Mouse (Mus musculus) kidney, embryonic 15.5 days (tissue): ENCODE results near the gene Adss. TPM values are rescaled to one million over a fixed set of nuclear protein-coding genes. Genes with fewer than 3 reads are reported as not detected.

ENCODE experiments used
- ATAC-seq: fragments of 200-750 bp; cut with Nextera tagmentation; replicated peaks from 2 replicates; pipeline ENCODE4 v1.8.0; 2017; ENCODE audit warnings: moderate TSS enrichment; ENCODE audit not compliant: low FRiP score
- H3K27ac ChIP-seq: fragments of 300-500 bp; sonication (generic); 2 replicates; pipeline ENCODE4 v1.5.1; 2015; ENCODE audit warnings: mild to moderate bottlenecking, inconsistent platforms
- H3K27me3 ChIP-seq: fragments of 300-500 bp; sonication (generic); 2 replicates; pipeline ENCODE4 v1.6.1; 2015; ENCODE audit warnings: inconsistent platforms
- H3K36me3 ChIP-seq: fragments of 300-500 bp; sonication (generic); 2 replicates; pipeline ENCODE4 v1.6.1; 2015; ENCODE audit warnings: inconsistent platforms
- H3K4me1 ChIP-seq: fragments of 300-500 bp; sonication (generic); 2 replicates; pipeline ENCODE4 v1.6.1; 2015; ENCODE audit warnings: inconsistent platforms
- H3K4me2 ChIP-seq: fragments of 300-500 bp; sonication (generic); 2 replicates; pipeline ENCODE4 v1.6.1; 2015; ENCODE audit warnings: moderate library complexity, mild to moderate bottlenecking, inconsistent platforms
- H3K4me3 ChIP-seq: fragments of 300-500 bp; sonication (generic); replicated peaks from 2 replicates; pipeline ENCODE4 v1.5.1; 2015; ENCODE audit warnings: mild to moderate bottlenecking, inconsistent platforms
- H3K9ac ChIP-seq: fragments of 300-500 bp; sonication (generic); 2 replicates; pipeline ENCODE4 v1.6.1; 2015; ENCODE audit warnings: mild to moderate bottlenecking, inconsistent platforms
- H3K9me3 ChIP-seq: fragments of 300-500 bp; sonication (generic); replicated peaks from 2 replicates; pipeline ENCODE4 v1.6.1; 2016; ENCODE audit warnings: inconsistent platforms
- WGBS: fragments of 180-500 bp; shearing (Covaris S2); methylation state at CpG from one replicate; pipeline ENCODE4 v1.1.7; 2015; ENCODE audit warnings: mixed read lengths; 5-methylcytosine and 5-hydroxymethylcytosine counted together
- polyA plus RNA-seq: library from polyadenylated mRNA; unstranded; fragments of >200 nt; fragmentation: Nextera tagmentation; extraction: Ambion mirVana; gene quantifications from 2 replicates; pipeline ENCODE4 v1.2.1, GENCODE M21; 2015

Gene Adss
- polyA plus RNA-seq, 1 experiment from 2014 or later = 54.0 TPM

DNA sequence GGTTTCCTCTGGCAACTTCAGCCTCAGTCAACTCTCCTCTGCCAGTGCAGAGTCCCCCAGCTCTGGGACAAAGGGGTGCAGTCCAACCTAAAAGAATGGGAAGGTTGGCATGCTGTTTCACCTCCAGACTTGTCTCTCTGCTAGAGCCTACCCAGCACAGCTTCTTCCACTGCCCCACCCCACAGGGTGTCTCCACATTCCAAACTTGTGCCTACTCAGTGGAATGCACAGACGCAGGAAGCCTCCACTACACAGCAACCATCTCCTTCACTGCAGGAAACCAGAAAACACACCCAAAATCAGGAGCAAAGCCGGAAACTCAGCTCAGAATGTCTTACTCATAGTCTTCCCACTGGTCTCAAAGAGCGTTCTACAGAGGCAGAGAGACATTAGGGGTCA lies 77.3 kb downstream of the Adss start:
- Histone ChIP-seq H3K27me3 (no peaks in the 10 kb centered on the region), H3K27ac (no peak overlapping the region), H3K4me1 (no peaks in the 10 kb centered on the region), H3K9me3 (no peaks in the 10 kb centered on the region), H3K36me3 (no peaks in the 10 kb centered on the region), H3K4me3 (no peak overlapping the region), H3K9ac (no peak overlapping the region), H3K4me2 (no peak overlapping the region)
- ATAC-seq = no peak
- WGBS = 82% methylated on average over 3 of the region's 3 CpGs

DNA sequence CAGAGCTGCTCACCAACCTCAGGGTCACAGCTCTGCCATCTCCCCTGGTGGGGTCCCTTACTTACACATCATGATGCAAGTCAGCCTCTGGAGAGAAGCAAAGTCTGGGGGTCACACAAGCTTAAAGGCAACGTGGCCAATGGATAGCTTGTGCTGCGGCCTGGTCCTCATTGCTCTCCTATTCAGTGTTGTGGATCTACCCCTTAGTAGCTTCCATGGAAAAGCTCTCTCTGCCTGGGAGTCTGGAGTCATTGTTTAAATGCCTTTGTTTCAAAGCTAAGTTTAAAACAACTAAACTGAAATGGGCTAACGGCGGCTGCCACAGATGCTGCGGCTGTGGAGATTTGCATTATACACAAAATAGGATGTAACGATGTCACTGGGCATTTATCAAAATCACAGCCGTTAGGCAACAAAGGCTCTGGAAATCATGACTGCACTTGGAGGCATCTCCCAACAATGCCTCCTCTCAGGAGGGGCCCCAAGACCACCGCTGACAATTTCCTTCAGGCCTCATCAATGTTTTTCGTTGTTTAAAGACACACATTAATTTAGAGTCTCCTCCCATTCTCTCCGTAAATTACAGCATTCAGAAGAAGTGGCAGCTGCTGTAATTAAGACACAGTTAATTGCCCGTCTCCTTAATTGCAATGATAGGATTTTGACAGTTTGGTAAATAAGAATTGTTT lies 77.8 kb downstream of the Adss start:
- Histone ChIP-seq H3K4me3 (no peak overlapping the region), H3K4me2 (no peak overlapping the region), H3K4me1 (no peaks in the 10 kb centered on the region), H3K27ac (no peak overlapping the region), H3K27me3 (no peaks in the 10 kb centered on the region), H3K36me3 (no peaks in the 10 kb centered on the region), H3K9me3 (no peaks in the 10 kb centered on the region), H3K9ac (no peak overlapping the region)
- no peak for ATAC-seq
- WGBS = 59% methylated on average over 11 of the region's 11 CpGs

DNA sequence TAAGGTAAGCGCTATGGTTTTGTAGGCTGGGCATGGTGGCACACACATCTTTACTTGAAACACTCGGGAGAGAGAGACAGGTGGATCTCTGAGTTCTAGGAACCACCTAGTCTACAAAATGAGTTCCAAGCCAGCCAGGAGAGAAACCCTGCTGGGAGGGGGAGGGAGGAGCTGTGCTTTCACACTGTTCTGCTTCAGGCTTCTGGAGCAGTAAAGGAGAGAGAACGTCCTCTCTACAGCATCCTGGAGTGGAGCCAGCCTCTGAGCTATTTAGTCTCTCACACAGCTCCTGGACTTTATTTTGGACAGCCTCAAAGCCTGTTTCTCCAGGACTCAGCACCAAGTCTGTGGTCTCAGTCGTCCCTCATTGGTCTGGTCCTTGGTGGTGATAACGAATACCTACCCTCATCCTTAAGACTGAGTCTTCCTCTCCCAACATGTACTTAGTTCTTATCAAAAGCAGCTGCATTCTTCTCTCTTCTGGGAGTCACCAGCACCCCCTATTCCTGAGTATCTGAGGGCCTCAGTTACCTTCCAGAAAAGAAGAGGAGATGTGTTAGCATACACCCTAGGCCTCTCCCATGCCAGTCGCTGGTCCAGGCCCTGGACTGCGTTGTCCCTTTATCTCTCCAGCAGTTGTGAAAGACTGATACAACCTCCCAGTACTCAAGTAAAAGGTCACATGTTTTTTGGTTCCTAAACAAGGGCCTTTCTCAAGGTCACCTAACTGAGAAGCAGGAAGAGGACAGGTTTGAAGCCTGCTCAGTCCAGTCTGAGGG lies 79.1 kb downstream of the Adss start:
- no peak for ATAC-seq
- WGBS = 79% methylated on average over 7 of the region's 7 CpGs

DNA sequence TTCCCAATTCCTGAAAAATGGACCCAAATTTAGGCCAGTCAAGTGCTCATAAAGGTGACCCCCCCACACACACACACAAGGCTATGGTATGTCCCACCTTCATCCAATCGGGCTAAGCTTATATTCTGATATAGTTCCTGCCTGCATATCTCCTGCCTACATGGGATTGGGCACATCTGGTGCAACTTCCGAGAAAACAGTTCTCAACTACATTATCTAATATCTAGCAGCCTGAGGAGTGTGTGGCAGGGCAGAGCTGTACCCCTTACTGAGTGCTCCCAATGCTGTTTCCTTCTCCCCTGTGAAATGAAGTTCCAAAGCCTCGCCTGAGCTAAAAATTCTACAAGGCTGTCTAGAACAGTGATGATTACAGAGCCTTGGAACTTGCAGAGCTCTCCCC lies 79.9 kb downstream of the Adss start:
- H3K36me3 ChIP-seq = no peaks in the 10 kb centered on the region
- H3K9ac ChIP-seq = no peak overlapping the region
- 81% methylated on average over 3 of the region's 3 CpGs for WGBS
- H3K27me3 ChIP-seq = no peaks in the 10 kb centered on the region
- H3K27ac ChIP-seq = no peak overlapping the region
- no peak overlapping the region for H3K4me2 ChIP-seq
- H3K4me3 ChIP-seq = no peak overlapping the region
- no peaks in the 10 kb centered on the region for H3K4me1 ChIP-seq
- ATAC-seq = no peak
- no peaks in the 10 kb centered on the region for H3K9me3 ChIP-seq

More for the DNA sequence above, 79.1 kb downstream of the Adss start:
- Histone ChIP-seq H3K4me3 (no peak overlapping the region), H3K27me3 (no peaks in the 10 kb centered on the region), H3K4me1 (no peaks in the 10 kb centered on the region), H3K9me3 (no peaks in the 10 kb centered on the region), H3K36me3 (no peaks in the 10 kb centered on the region), H3K27ac (no peak overlapping the region), H3K4me2 (no peak overlapping the region), H3K9ac (no peak overlapping the region)

DNA sequence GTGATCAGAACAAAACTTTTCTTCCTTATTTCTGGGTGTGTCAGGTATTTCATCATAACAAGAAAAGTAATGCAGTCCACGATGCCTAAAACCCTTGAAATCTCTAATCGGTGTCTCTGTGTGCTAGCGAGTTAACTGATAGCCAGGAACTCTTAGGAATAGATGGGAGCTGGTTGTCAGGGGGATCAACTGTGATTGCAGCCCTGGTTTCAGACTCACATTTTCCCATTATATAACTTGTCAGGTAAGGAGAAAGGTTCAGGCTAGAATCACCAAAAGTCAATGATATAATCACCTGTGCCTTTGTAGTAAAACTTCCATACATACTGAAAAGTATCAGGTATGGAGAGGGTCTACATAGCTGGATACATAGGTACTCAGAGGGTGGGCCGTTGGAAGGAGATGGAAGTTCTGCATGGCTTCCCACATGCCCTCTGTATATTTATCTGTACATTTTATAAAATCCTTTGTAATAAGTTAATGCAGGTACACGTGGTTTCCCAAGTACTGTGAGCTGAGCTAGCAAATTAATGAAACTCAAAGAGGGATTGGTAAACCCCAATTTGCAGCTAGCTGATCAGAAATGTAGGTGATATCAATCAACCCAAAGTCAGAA lies 81.8 kb downstream of the Adss start:
- Histone ChIP-seq H3K36me3 (no peaks in the 10 kb centered on the region), H3K9ac (no peak overlapping the region), H3K27me3 (no peaks in the 10 kb centered on the region), H3K27ac (no peak overlapping the region), H3K4me3 (no peak overlapping the region), H3K4me2 (no peak overlapping the region), H3K9me3 (no peaks in the 10 kb centered on the region; the same call in 1 of the 2 replicates), H3K4me1 (no peaks in the 10 kb centered on the region)
- no peak for ATAC-seq
- WGBS = 91% methylated on average over 5 of the region's 5 CpGs

DNA sequence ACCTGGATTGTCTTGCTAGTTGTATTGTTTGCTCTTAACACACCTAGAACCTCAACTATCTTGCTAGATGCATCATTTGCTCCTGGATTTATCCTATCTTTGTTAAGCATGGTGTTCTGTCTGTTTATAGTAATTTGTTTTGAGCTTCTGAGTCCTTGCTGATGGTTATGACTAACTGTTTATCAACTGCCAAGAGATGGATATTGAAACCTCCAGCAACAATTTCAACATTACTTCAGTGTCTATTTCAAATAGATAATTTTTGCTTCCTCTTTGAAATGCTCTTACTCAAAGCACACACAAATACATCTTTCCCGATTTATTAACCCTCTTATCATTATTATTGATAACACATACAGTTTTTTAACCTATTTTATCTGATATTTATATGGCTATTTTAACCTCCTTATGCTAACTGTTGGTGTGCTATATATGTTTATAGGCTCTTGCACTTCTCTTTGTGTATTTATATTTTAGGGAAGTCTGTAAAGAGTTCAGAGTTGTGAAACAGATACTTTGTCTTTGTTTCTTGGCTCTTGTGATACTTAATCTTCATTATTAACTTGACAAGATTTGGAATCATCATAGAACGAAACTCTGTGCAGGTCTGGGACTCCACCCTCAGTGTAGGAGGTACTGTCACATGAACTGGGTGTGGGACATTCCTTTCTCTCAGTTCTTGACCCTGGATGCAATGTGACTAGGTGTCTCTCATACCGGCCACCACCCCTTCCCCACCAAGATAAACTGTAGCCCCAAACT lies 82.5 kb downstream of the Adss start:
- WGBS = 78% methylated on average over 3 of the region's 3 CpGs
- no peak overlapping the region for H3K27ac ChIP-seq
- H3K4me3 ChIP-seq = no peak overlapping the region
- H3K9me3 ChIP-seq = no peaks in the 10 kb centered on the region; the same call in 1 of the 2 replicates
- no peak overlapping the region for H3K4me2 ChIP-seq
- no peak for ATAC-seq
- no peak overlapping the region for H3K9ac ChIP-seq
- H3K4me1 ChIP-seq = no peaks in the 10 kb centered on the region
- H3K36me3 ChIP-seq = no peaks in the 10 kb centered on the region
- H3K27me3 ChIP-seq = no peaks in the 10 kb centered on the region

Other genes with a start within 250 kb of the Adss start
- 0.21 TPM in 1 of 2 replicates, not detected in the other for gene 1700016C15Rik, start 66.7 kb downstream of the Adss start, polyA plus RNA-seq
- gene Catspere2, start 186.9 kb upstream of the Adss start, polyA plus RNA-seq = 0.19 and 0.23 TPM in 2 replicates